Mouse (Mus musculus): ENCODE data around the gene Sept3. TPM values are rescaled to one million over a fixed set of nuclear protein-coding genes. Genes with fewer than 3 reads are reported as not detected.

The Sept3 gene
- total RNA-seq, 2 experiments from 2014 or later, result 0.41 to 0.45 TPM

- TF ChIP-seq CTCF (IDR thresholded peaks at IDR 0.05), result no peak
- no peak for DNase-seq
- no peak overlapping the region for H3K27ac ChIP-seq
- intact Hi-C loops (cut with DNase I), result no loop called here
- H3K4me3 ChIP-seq, result no peak overlapping the region
Observed at GRCm38 (mm10) chr15:82247131-82247776, 27.4 kb upstream of the Sept3 start.

GRCm38 (mm10) chr15:82251579-82251978 lies 23.1 kb upstream of the Sept3 start:
- intact Hi-C loops (cut with DNase I), result no loop called here
- H3K27ac ChIP-seq, result no peak overlapping the region
- TF ChIP-seq CTCF (IDR thresholded peaks at IDR 0.05), result peak; percentile 37
- H3K4me3 ChIP-seq, result no peak overlapping the region
- DNase-seq, result no peak

- no peak for TF ChIP-seq CTCF (IDR thresholded peaks at IDR 0.05)
- Histone ChIP-seq H3K27ac (no peak within 1 kb of the TSS), H3K4me3 (no peak within 1 kb of the TSS)
- DNase-seq, result no peak
- intact Hi-C loops (cut with DNase I), result no loop called here
Observed at GRCm38 (mm10) chr15:82252097-82252496, 22.6 kb upstream of the Sept3 start, which contains the start of gene 1500009C09Rik. Gene 1500009C09Rik, plus strand, starts transcription at chr15:82252397.

GRCm38 (mm10) chr15:82255248-82255647 lies 19.4 kb upstream of the Sept3 start:
- H3K27ac ChIP-seq, result no peak overlapping the region
- TF ChIP-seq CTCF (IDR thresholded peaks at IDR 0.05), result no peak
- intact Hi-C loops (cut with DNase I), result no loop called here
- H3K4me3 ChIP-seq, result no peak overlapping the region
- no peak for DNase-seq

GRCm38 (mm10) chr15:82255944-82256383 lies 18.7 kb upstream of the Sept3 start:
- Histone ChIP-seq H3K4me3 (no peak overlapping the region), H3K27ac (no peak overlapping the region)
- DNase-seq, result no peak
- intact Hi-C loops (cut with DNase I), result no loop called here
- TF ChIP-seq CTCF (IDR thresholded peaks at IDR 0.05), result no peak

- DNase-seq, result peak; percentile 59
- H3K4me3 ChIP-seq, result no peak overlapping the region
- peak; percentile 88 for TF ChIP-seq CTCF (IDR thresholded peaks at IDR 0.05)
- intact Hi-C loops (cut with DNase I), result no loop called here
- no peak overlapping the region for H3K27ac ChIP-seq
Observed at GRCm38 (mm10) chr15:82259510-82259909, 15.2 kb upstream of the Sept3 start.

GRCm38 (mm10) chr15:82266356-82266755 lies 8.3 kb upstream of the Sept3 start:
- intact Hi-C loops (cut with DNase I), result loop anchor here (2.0 kb wide), 1 partner anchor 150 kb away; no protein-coding TSS in a partner anchor
- TF ChIP-seq CTCF (IDR thresholded peaks at IDR 0.05), result peak; percentile 98
- DNase-seq, result peak; percentile 66
- no peak overlapping the region for H3K27ac ChIP-seq
- H3K4me3 ChIP-seq, result no peak overlapping the region

- H3K4me3 ChIP-seq, result no peak overlapping the region
- TF ChIP-seq CTCF (IDR thresholded peaks at IDR 0.05), result no peak
- intact Hi-C loops (cut with DNase I), result no loop called here
Observed at GRCm38 (mm10) chr15:82268185-82268584, 6.5 kb upstream of the Sept3 start.

GRCm38 (mm10) chr15:82268783-82269182 lies 5.9 kb upstream of the Sept3 start:
- intact Hi-C loops (cut with DNase I), result no loop called here
- Histone ChIP-seq H3K27ac (no peak overlapping the region), H3K4me3 (no peak overlapping the region)
- TF ChIP-seq CTCF (IDR thresholded peaks at IDR 0.05), result no peak
- DNase-seq, result no peak

More at GRCm38 (mm10) chr15:82268185-82268584, 6.5 kb upstream of the Sept3 start:
- H3K27ac ChIP-seq, result no peak overlapping the region
- no peak for DNase-seq

GRCm38 (mm10) chr15:82271201-82271600 lies 3.5 kb upstream of the Sept3 start:
- intact Hi-C loops (cut with DNase I), result no loop called here
- peak; percentile 74 for DNase-seq
- TF ChIP-seq CTCF (IDR thresholded peaks at IDR 0.05), result peak; percentile 80
- H3K27ac ChIP-seq, result no peak overlapping the region
- no peak overlapping the region for H3K4me3 ChIP-seq

- Histone ChIP-seq H3K27ac (no peak overlapping the region), H3K4me3 (no peak overlapping the region)
- no peak for TF ChIP-seq CTCF (IDR thresholded peaks at IDR 0.05)
- intact Hi-C loops (cut with DNase I), result no loop called here
- DNase-seq, result no peak
Observed at GRCm38 (mm10) chr15:82272295-82272694, 2.4 kb upstream of the Sept3 start.

GRCm38 (mm10) chr15:82274927-82275901 lies 521 bp downstream of the Sept3 start:
- TF ChIP-seq CTCF (IDR thresholded peaks at IDR 0.05), result no peak
- H3K27ac ChIP-seq, result no peak overlapping the region
- peak; percentile 43 for DNase-seq
- intact Hi-C loops (cut with DNase I), result no loop called here
- H3K4me3 ChIP-seq, result peak overlapping the region; percentile 64

GRCm38 (mm10) chr15:82277591-82277990 lies 2.9 kb downstream of the Sept3 start:
- no peak overlapping the region for H3K4me3 ChIP-seq
- DNase-seq, result no peak
- intact Hi-C loops (cut with DNase I), result no loop called here
- no peak for TF ChIP-seq CTCF (IDR thresholded peaks at IDR 0.05)
- H3K27ac ChIP-seq, result no peak overlapping the region
